Mouse (Mus musculus): ENCODE measurements around the gene Olfr556. TPM values are rescaled to one million over a fixed set of nuclear protein-coding genes. Genes with fewer than 3 reads are reported as not detected.

The Olfr556 gene
- not detected for polyA plus RNA-seq (2014; fragmentation: Illumina TruSeq; extraction: RNeasy Lipid Tissue Mini Kit (QIAGEN cat#74804); ENCODE audit: low read depth, low replicate concordance)

DNA sequence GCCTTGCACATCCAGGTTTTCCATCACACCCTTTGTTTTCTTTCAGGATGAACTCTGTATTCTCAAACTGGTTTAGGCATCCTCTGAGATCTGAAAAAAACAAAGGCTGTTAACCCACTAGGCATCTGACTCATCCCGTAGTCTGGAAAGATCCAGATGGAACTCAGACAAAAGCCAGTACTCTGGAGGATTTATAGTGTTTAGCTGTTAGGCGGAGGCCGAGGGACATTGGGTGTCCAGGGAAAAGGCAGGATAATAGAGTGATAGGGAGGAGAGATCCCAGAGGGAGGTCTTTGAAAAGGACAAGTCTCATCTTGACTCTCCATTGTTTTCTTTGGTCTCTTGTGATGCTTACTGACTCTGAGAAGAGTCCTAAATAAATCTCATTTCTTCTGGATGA lies at the start of gene Olfr556:
Gene Olfr556 (plus strand): TSS at position 301 of the 400 bp plus-strand sequence.

DNA sequence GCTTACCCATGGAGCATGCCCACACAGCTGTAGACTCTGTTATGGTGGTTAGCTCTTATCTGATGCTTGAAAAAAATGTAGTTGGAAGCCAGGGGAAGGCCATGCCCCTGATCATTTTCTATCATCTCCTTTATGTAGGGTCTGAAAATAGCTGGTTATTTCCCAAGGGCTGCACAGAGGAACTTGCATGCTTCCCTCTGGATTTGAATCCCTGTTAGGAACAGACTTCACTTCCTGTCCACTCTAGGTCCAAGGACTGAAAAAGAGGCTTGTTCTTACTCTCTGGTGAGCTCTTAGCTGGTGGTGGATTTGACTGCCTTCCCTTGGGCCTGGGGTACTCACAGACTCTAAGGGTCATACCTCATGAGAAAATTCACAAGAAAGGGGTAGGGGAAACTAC lies 46.6 kb upstream of the Olfr556 start, which contains the start of gene Olfr553:
Gene Olfr553 (minus strand): TSS at position 101 of the 400 bp plus-strand sequence.

DNA sequence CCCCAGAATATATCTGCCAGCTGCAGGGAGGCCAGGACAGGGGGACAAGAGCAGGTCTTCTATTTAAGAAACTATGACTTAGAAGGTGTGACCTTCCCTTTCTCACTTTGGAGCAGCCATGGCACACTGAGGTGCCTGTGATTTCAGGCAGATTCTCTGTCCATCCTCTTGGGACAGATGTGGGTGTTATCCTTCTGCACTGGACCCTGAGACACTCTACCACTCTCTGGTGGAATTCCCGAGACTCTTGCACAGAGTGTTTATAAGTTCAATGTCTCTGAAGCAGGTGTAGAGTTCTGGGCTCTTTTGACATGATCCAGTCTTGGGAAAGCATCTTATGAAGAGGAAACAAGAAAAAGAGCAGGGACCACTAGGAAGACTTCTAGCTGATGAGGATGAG lies 26.6 kb upstream of the Olfr556 start, which contains the start of gene Olfr554:
Gene Olfr554 (plus strand): TSS at position 301 of the 400 bp plus-strand sequence.

DNA sequence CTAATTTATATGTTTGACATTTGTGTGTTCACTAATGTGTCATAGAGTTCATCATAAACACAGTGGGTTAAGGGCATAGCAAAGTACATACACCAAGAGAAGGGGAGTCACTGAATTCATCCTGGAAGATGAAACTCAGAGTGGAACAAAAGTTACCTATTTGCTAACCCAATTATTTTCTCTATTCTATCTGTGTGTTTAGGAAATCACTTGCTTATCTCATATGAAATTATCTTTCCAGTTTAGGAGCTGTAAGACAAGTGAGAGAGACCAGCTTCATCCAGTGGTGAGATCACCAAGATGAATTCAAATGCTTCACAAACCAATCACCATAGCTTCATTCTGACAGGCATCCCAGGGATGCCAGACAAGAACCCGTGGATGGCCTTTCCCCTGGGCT lies 6.2 kb upstream of the Olfr556 start, which contains the start of gene Olfr555:
Gene Olfr555 (plus strand): TSS at position 301 of the 400 bp plus-strand sequence.

DNA sequence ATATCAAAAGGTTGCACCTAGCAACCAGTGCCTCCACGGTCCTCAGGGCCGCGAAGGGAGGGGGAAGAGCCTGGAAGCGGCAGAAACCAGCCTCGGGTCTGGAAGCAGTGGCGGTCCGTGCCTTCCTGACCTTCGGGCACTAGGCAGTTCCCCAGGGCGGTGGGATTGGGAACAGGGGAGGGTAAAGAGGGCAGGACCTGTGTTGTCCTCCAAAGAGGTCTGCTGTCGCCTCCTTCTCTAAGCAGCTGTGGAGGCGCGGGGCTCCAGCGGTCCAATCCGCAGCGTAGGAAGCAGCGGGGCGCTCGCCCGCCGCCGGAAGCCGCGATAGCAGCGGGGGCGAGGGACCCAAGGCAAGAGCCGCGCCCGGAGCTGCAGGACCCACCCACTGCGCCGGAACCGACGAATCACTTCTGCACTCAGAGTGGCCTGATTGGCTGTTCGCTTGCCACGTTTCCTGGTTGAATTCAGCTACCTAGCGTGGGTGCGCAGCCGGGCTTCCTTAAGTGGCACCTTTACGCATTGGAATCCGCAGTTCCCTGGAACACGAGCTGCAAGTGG lies 22.3 kb downstream of the Olfr556 start, which contains the start of gene Trim68:
Gene Trim68 (minus strand): TSS at position 384 of the 558 bp plus-strand sequence.

DNA sequence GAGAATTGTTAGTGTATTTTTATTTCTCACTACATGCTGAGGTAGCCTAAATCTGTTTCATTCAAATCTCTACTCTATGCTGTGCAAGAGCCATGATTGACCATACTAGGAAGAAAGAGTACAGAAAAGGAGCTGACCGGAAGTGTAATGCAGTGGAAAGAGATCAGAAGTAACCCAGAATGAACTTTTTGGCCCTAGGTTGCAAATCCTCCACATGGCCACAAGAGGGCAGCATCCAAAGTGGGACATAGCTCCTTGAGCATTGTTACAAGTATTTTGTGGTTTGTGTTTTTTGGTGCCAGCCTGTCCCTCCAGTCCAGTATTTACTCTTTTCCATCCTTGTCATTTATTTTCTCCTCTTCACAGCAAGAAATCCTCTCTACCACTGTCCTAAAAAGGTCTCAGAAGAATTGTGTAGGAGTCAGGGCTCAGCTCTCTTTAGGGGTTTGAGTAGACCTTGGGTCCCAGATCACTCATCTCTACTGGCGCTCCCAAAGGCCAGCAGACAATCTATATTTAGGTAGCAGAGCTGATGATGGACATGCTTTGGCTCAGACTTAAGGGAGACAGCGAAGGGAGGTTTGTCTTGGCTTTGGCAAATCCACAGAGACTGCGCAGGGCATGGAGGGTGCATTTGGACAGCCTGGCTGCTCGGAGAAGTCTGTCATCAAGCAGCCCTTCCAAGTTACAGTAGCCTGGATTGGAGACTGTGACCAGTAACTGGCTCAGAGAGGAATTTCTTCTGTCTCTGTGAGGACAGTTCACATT lies 30.8 kb downstream of the Olfr556 start, which contains the start of gene Olfr557:
Gene Olfr557 (plus strand): TSS at position 553 of the 768 bp plus-strand sequence.

DNA sequence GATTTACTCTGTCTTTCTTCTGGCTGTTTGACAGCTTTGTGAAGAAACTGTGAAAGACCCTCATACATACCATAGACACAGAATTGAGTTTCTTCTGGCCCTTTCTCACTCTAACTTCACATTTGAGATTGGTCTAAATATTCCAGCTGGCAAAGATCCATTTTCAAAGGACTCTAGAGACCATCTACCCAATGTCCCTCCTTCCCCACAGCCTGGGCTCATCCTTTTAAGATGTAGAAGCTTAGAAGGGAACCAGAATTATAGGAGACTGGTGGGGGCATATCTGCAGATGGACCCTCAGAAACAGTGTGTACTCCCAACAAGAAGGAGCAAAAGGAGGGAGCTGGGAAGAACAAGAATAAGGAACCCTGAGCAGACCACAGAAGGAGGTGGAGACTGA lies 37.2 kb downstream of the Olfr556 start, which contains the start of gene Olfr558:
Gene Olfr558 (plus strand): TSS at position 301 of the 400 bp plus-strand sequence.

DNA sequence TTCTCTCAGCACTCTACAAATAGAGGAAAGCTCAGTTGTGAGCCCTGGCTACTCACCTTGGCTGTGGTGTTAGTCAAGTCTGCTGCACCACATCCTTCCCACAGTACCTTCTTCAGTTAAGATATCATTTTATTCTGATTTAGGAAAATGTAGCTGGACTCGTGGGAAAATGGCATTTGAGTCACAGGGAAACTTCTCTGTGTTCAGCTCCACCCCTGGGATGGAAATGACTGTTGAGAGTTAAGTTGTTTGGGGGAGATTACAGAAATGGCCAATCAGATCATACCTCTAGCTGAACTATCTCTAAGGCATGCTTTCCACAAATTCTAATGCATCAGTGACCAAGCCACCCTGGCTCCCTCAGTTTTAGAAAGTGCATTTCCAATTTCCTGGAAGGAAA lies 54.3 kb downstream of the Olfr556 start, which contains the start of gene Olfr33:
Gene Olfr33 (minus strand): TSS at position 101 of the 400 bp plus-strand sequence.

Other genes starting within 250 kb of the Olfr556 start
- 39.3 TPM for gene Rrm1, start 223.2 kb upstream of the Olfr556 start, polyA plus RNA-seq (2014; fragmentation: Illumina TruSeq; extraction: RNeasy Lipid Tissue Mini Kit (QIAGEN cat#74804); ENCODE audit: low read depth, low replicate concordance)
- not detected for gene Olfr543, start 183.2 kb upstream of the Olfr556 start, polyA plus RNA-seq (2014; fragmentation: Illumina TruSeq; extraction: RNeasy Lipid Tissue Mini Kit (QIAGEN cat#74804); ENCODE audit: low read depth, low replicate concordance)
- not detected for gene Olfr544, start 176.6 kb upstream of the Olfr556 start, polyA plus RNA-seq (2014; fragmentation: Illumina TruSeq; extraction: RNeasy Lipid Tissue Mini Kit (QIAGEN cat#74804); ENCODE audit: low read depth, low replicate concordance)
- not detected for gene Olfr545, start 165.3 kb upstream of the Olfr556 start, polyA plus RNA-seq (2014; fragmentation: Illumina TruSeq; extraction: RNeasy Lipid Tissue Mini Kit (QIAGEN cat#74804); ENCODE audit: low read depth, low replicate concordance)
- not detected for gene Olfr547, start 130.2 kb upstream of the Olfr556 start, polyA plus RNA-seq (2014; fragmentation: Illumina TruSeq; extraction: RNeasy Lipid Tissue Mini Kit (QIAGEN cat#74804); ENCODE audit: low read depth, low replicate concordance)
- not detected for gene Olfr548-ps1, start 124.0 kb upstream of the Olfr556 start, polyA plus RNA-seq (2014; fragmentation: Illumina TruSeq; extraction: RNeasy Lipid Tissue Mini Kit (QIAGEN cat#74804); ENCODE audit: low read depth, low replicate concordance)
- not detected for gene Olfr549, start 115.0 kb upstream of the Olfr556 start, polyA plus RNA-seq (2014; fragmentation: Illumina TruSeq; extraction: RNeasy Lipid Tissue Mini Kit (QIAGEN cat#74804); ENCODE audit: low read depth, low replicate concordance)
- gene Trim21, start 99.4 kb upstream of the Olfr556 start, polyA plus RNA-seq (2014; fragmentation: Illumina TruSeq; extraction: RNeasy Lipid Tissue Mini Kit (QIAGEN cat#74804); ENCODE audit: low read depth, low replicate concordance) = 18.4 TPM
- not detected for gene Olfr550, start 93.5 kb upstream of the Olfr556 start, polyA plus RNA-seq (2014; fragmentation: Illumina TruSeq; extraction: RNeasy Lipid Tissue Mini Kit (QIAGEN cat#74804); ENCODE audit: low read depth, low replicate concordance)
- not detected for gene Olfr551, start 73.0 kb upstream of the Olfr556 start, polyA plus RNA-seq (2014; fragmentation: Illumina TruSeq; extraction: RNeasy Lipid Tissue Mini Kit (QIAGEN cat#74804); ENCODE audit: low read depth, low replicate concordance)
- not detected for gene Olfr552, start 67.1 kb upstream of the Olfr556 start, polyA plus RNA-seq (2014; fragmentation: Illumina TruSeq; extraction: RNeasy Lipid Tissue Mini Kit (QIAGEN cat#74804); ENCODE audit: low read depth, low replicate concordance)
- not detected for gene Olfr553, start 46.7 kb upstream of the Olfr556 start, polyA plus RNA-seq (2014; fragmentation: Illumina TruSeq; extraction: RNeasy Lipid Tissue Mini Kit (QIAGEN cat#74804); ENCODE audit: low read depth, low replicate concordance)
- gene Olfr554, start 26.5 kb upstream of the Olfr556 start, polyA plus RNA-seq (2014; fragmentation: Illumina TruSeq; extraction: RNeasy Lipid Tissue Mini Kit (QIAGEN cat#74804); ENCODE audit: low read depth, low replicate concordance) = not detected
- gene Olfr555, start 6.1 kb upstream of the Olfr556 start, polyA plus RNA-seq (2014; fragmentation: Illumina TruSeq; extraction: RNeasy Lipid Tissue Mini Kit (QIAGEN cat#74804); ENCODE audit: low read depth, low replicate concordance) = not detected
- gene Trim68, start 22.4 kb downstream of the Olfr556 start, polyA plus RNA-seq (2014; fragmentation: Illumina TruSeq; extraction: RNeasy Lipid Tissue Mini Kit (QIAGEN cat#74804); ENCODE audit: low read depth, low replicate concordance) = 12.6 TPM
- gene Olfr557, start 31.0 kb downstream of the Olfr556 start, polyA plus RNA-seq (2014; fragmentation: Illumina TruSeq; extraction: RNeasy Lipid Tissue Mini Kit (QIAGEN cat#74804); ENCODE audit: low read depth, low replicate concordance) = not detected
- gene Olfr558, start 37.3 kb downstream of the Olfr556 start, polyA plus RNA-seq (2014; fragmentation: Illumina TruSeq; extraction: RNeasy Lipid Tissue Mini Kit (QIAGEN cat#74804); ENCODE audit: low read depth, low replicate concordance) = 5.8 TPM
- gene Olfr33, start 54.2 kb downstream of the Olfr556 start, polyA plus RNA-seq (2014; fragmentation: Illumina TruSeq; extraction: RNeasy Lipid Tissue Mini Kit (QIAGEN cat#74804); ENCODE audit: low read depth, low replicate concordance) = not detected
- gene Olfr559, start 62.6 kb downstream of the Olfr556 start, polyA plus RNA-seq (2014; fragmentation: Illumina TruSeq; extraction: RNeasy Lipid Tissue Mini Kit (QIAGEN cat#74804); ENCODE audit: low read depth, low replicate concordance) = not detected
- 2.3 TPM for gene Olfr560, start 94.5 kb downstream of the Olfr556 start, polyA plus RNA-seq (2014; fragmentation: Illumina TruSeq; extraction: RNeasy Lipid Tissue Mini Kit (QIAGEN cat#74804); ENCODE audit: low read depth, low replicate concordance)
- 25.4 TPM for gene Olfr78, start 94.6 kb downstream of the Olfr556 start, polyA plus RNA-seq (2014; fragmentation: Illumina TruSeq; extraction: RNeasy Lipid Tissue Mini Kit (QIAGEN cat#74804); ENCODE audit: low read depth, low replicate concordance)
- not detected for gene Olfr561, start 106.3 kb downstream of the Olfr556 start, polyA plus RNA-seq (2014; fragmentation: Illumina TruSeq; extraction: RNeasy Lipid Tissue Mini Kit (QIAGEN cat#74804); ENCODE audit: low read depth, low replicate concordance)
- not detected for gene Olfr564, start 138.6 kb downstream of the Olfr556 start, polyA plus RNA-seq (2014; fragmentation: Illumina TruSeq; extraction: RNeasy Lipid Tissue Mini Kit (QIAGEN cat#74804); ENCODE audit: low read depth, low replicate concordance)
- not detected for gene Olfr566, start 193.9 kb downstream of the Olfr556 start, polyA plus RNA-seq (2014; fragmentation: Illumina TruSeq; extraction: RNeasy Lipid Tissue Mini Kit (QIAGEN cat#74804); ENCODE audit: low read depth, low replicate concordance)
- gene Olfr568, start 212.2 kb downstream of the Olfr556 start, polyA plus RNA-seq (2014; fragmentation: Illumina TruSeq; extraction: RNeasy Lipid Tissue Mini Kit (QIAGEN cat#74804); ENCODE audit: low read depth, low replicate concordance) = not detected
- not detected for gene Olfr569, start 226.0 kb downstream of the Olfr556 start, polyA plus RNA-seq (2014; fragmentation: Illumina TruSeq; extraction: RNeasy Lipid Tissue Mini Kit (QIAGEN cat#74804); ENCODE audit: low read depth, low replicate concordance)
- gene Olfr570, start 229.7 kb downstream of the Olfr556 start, polyA plus RNA-seq (2014; fragmentation: Illumina TruSeq; extraction: RNeasy Lipid Tissue Mini Kit (QIAGEN cat#74804); ENCODE audit: low read depth, low replicate concordance) = not detected

All from sigmoid colon, adult 10 weeks (tissue).